Mouse (Mus musculus) hindbrain, postnatal 0 days (tissue): ENCODE measurements at regions not wholly inside any gene's neighbourhood (a gene's known extent, or its start where the extent isn't known, plus 50 kb on each side); places are given as distances from the start of the nearest gene placed in this dataset.

Experiments used
- ATAC-seq: fragments of 200-750 bp; cut with Nextera tagmentation; 2 replicates; pipeline ENCODE4 v1.8.0; 2017; ENCODE audit warnings: mild to moderate bottlenecking, moderate TSS enrichment, moderate library complexity
- DNase-seq: peaks from one replicate; pipeline ENCODE4 v3.0.0-alpha.2; 2015; ENCODE audit warnings: low spot score
- H3K27ac ChIP-seq: fragments of 300-500 bp; sonication (generic); 2 replicates; pipeline ENCODE4 v1.5.1; 2014; ENCODE audit warnings: mild to moderate bottlenecking
- H3K27me3 ChIP-seq: fragments of 300-500 bp; sonication (generic); 2 replicates; pipeline ENCODE4 v1.6.1; 2014; ENCODE audit warnings: low read length, mixed read lengths; ENCODE audit not compliant: insufficient read depth
- H3K36me3 ChIP-seq: fragments of 300-500 bp; sonication (generic); 2 replicates; pipeline ENCODE4 v1.6.1; 2014; ENCODE audit warnings: low read length, mixed read lengths; ENCODE audit not compliant: insufficient read depth
- H3K4me1 ChIP-seq: fragments of 300-500 bp; sonication (generic); 2 replicates; pipeline ENCODE4 v1.6.1; 2014; ENCODE audit warnings: antibody characterized with exemption, low read length, mixed read lengths; ENCODE audit not compliant: insufficient read depth
- H3K4me2 ChIP-seq: fragments of 300-500 bp; sonication (generic); 2 replicates; pipeline ENCODE4 v1.6.1; 2014; ENCODE audit warnings: low read depth, mild to moderate bottlenecking, low read length, moderate library complexity, mixed read lengths
- H3K4me3 ChIP-seq: fragments of 300-500 bp; sonication (generic); 2 replicates; pipeline ENCODE4 v1.5.1; 2014; ENCODE audit warnings: low read length
- H3K9ac ChIP-seq: fragments of 300-500 bp; sonication (generic); replicated peaks from 2 replicates; pipeline ENCODE4 v1.6.1; 2014; ENCODE audit warnings: mild to moderate bottlenecking, low read length, moderate library complexity, mixed read lengths
- H3K9me3 ChIP-seq: fragments of 300-500 bp; sonication (generic); 2 replicates; pipeline ENCODE4 v1.6.1; 2016; ENCODE audit warnings: low read length, mixed read lengths
- CTCF ChIP-seq: IDR thresholded peaks from 2 replicates; pipeline ENCODE4 v1.5.1; 2016; ENCODE audit warnings: antibody characterized with exemption, control low read depth, low read depth
- WGBS: fragments of 180-500 bp; shearing (Covaris S2); extraction: QIAGEN DNeasy Blood & Tissue Kit; methylation state at CpG from one replicate; pipeline ENCODE4 v1.1.7; 2014; 5-methylcytosine and 5-hydroxymethylcytosine counted together

- ATAC-seq (peak; percentile 46; the same call in 1 of the 2 replicates), DNase-seq (peak; percentile 44)
- no peaks in the 10 kb centered on the region for H3K9me3 ChIP-seq
- TF ChIP-seq CTCF: no peak
- WGBS: 36% methylated on average over 6 of the region's 6 CpGs
- H3K27ac ChIP-seq: peak overlapping the region; percentile 69; the same call in 1 of the 2 replicates
- no peaks in the 10 kb centered on the region for H3K27me3 ChIP-seq
- H3K9ac ChIP-seq: no peak overlapping the region
- peaks cover 6% of the 10 kb centered on the region; the same call in 1 of the 2 replicates for H3K4me1 ChIP-seq
- H3K4me2 ChIP-seq: no peak overlapping the region
- H3K4me3 ChIP-seq: no peak overlapping the region
- no peaks in the 10 kb centered on the region for H3K36me3 ChIP-seq
Measured at GRCm38 (mm10) chr4:81568404-81568803, 125.8 kb upstream of the Mpdz start.

- Histone ChIP-seq H3K36me3 (no peaks in the 10 kb centered on the region), H3K4me2 (no peak overlapping the region), H3K27me3 (no peaks in the 10 kb centered on the region), H3K27ac (peak overlapping the region; percentile 58; the same call in 1 of the 2 replicates), H3K4me3 (no peak overlapping the region), H3K4me1 (peaks cover 6% of the 10 kb centered on the region; the same call in 1 of the 2 replicates), H3K9me3 (no peaks in the 10 kb centered on the region), H3K9ac (no peak overlapping the region)
- peak; percentile 96 for ATAC-seq
- peak; percentile 91 for DNase-seq
- WGBS: 12% methylated on average over 5 of the region's 5 CpGs
- TF ChIP-seq CTCF: no peak
Measured at GRCm38 (mm10) chr4:81567928-81568327, 125.3 kb upstream of the Mpdz start.

DNA sequence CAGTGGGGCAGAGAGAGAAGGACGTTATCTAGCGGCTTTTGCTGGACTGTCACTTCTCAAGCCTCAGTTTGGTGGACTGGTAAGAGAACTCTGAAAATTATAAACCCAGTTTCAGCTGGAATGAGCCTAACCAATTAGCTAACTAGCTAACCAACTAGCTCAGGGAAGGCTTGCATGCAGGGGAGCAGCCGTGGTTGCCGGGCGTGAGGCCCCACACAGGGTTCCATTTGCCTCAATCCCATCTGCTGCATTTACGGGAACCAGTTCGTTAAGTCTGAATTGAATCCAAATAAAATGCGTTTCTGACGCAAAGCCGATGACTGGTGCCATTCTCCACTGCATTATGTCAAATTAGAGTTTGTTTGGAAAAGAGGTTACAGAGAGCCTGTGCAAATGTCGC, 123.9 kb upstream of the Mpdz start:
- 51% methylated on average over 11 of the region's 11 CpGs for WGBS
- Histone ChIP-seq H3K27me3 (no peaks in the 10 kb centered on the region), H3K9me3 (no peaks in the 10 kb centered on the region), H3K4me1 (peaks cover 6% of the 10 kb centered on the region; the same call in 1 of the 2 replicates), H3K27ac (peak overlapping the region; percentile 58; the same call in 1 of the 2 replicates), H3K36me3 (no peaks in the 10 kb centered on the region), H3K9ac (no peak overlapping the region), H3K4me3 (no peak overlapping the region), H3K4me2 (peak overlapping the region; percentile 39)
- ATAC-seq: no peak
- TF ChIP-seq CTCF: no peak
- peak; percentile 43 for DNase-seq

DNA sequence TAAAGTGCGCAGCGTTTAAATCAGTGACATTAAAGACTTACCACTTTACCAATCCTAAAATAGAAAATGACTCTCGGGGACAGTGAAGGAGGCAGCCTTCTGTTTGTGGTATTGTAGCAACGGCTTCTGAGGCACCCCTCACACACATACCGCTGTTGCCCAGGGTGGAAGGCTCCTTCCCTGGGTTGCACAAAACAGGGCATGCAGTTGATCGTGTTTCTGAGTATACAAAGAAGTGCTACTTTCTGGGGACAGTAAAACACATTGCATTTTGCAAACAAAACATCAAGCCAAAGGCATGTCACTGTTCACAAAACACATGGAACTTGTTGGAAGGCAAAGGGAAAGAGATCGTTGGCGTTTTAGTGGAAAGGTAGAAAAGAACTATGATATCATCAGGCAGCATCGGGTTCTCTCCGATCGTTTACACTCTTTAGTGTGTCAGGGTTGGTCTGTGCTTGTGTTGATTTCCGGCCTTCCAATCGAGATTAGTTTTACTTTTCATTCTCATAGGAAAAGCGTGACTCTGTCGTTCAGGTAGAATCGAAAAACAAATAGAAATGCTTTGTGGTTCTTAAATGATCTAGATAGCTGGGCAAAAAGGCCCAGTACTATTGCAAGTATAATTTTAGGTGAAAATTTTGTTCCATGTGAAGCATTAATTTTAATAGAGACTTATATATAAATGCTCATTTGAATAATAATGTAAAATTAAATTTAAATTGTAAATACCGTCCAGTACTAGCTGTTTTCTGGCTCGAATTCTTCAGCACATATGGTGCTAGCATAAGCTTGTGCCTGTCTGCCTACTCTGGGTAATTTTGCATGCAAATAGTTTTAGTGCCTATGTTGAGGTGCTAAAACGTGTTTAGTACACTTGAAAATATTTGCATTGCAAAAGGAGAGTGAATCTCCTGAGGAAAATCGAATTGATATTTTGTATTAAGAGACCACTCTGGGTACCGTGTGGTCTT, 123.1 kb upstream of the Mpdz start:
- Histone ChIP-seq H3K4me3 (no peak overlapping the region), H3K9me3 (no peaks in the 10 kb centered on the region), H3K9ac (no peak overlapping the region), H3K4me1 (peaks cover 6% of the 10 kb centered on the region; the same call in 1 of the 2 replicates), H3K36me3 (no peaks in the 10 kb centered on the region), H3K4me2 (peak overlapping the region; percentile 39), H3K27me3 (no peaks in the 10 kb centered on the region), H3K27ac (peak overlapping the region; percentile 58; the same call in 1 of the 2 replicates)
- TF ChIP-seq CTCF: no peak
- 63% methylated on average over 21 of the region's 21 CpGs for WGBS
- DNase-seq (peak; percentile 43), ATAC-seq (no peak)

- no peak overlapping the region for H3K9ac ChIP-seq
- 5% methylated on average over 6 of the region's 6 CpGs for WGBS
- H3K4me3 ChIP-seq: no peak overlapping the region; the same call in 1 of the 2 replicates
- DNase-seq (peak; percentile 81), ATAC-seq (no peak)
- TF ChIP-seq CTCF: peak; percentile 61
- H3K4me1 ChIP-seq: peaks cover 6% of the 10 kb centered on the region; the same call in 1 of the 2 replicates
- peak overlapping the region; percentile 38 for H3K4me2 ChIP-seq
- no peaks in the 10 kb centered on the region for H3K36me3 ChIP-seq
- H3K27ac ChIP-seq: no peak overlapping the region
- H3K27me3 ChIP-seq: no peaks in the 10 kb centered on the region
- H3K9me3 ChIP-seq: no peaks in the 10 kb centered on the region
Measured at GRCm38 (mm10) chr4:81564446-81564845, 121.8 kb upstream of the Mpdz start.

- H3K9me3 ChIP-seq: no peaks in the 10 kb centered on the region
- no peaks in the 10 kb centered on the region for H3K4me1 ChIP-seq
- H3K27me3 ChIP-seq: no peaks in the 10 kb centered on the region
- H3K4me3 ChIP-seq: no peak overlapping the region
- H3K36me3 ChIP-seq: no peaks in the 10 kb centered on the region
- H3K9ac ChIP-seq: no peak overlapping the region
- ATAC-seq (no peak), DNase-seq (no peak)
- WGBS: 38% methylated on average over 10 of the region's 10 CpGs
- no peak overlapping the region; the same call in 1 of the 2 replicates for H3K4me2 ChIP-seq
- H3K27ac ChIP-seq: no peak overlapping the region
- TF ChIP-seq CTCF: no peak
Measured at GRCm38 (mm10) chr4:81563574-81563973, 121.0 kb upstream of the Mpdz start.
